Mouse (Mus musculus) embryonic facial prominence, embryonic 13.5 days (tissue): ENCODE data around the gene Nupr1. TPM values are rescaled to one million over a fixed set of nuclear protein-coding genes. Genes with fewer than 3 reads are reported as not detected.
"Not testable (repeated sequence)": the region's sequence is repeated elsewhere in the genome, so short reads cannot be mapped to it uniquely, and the experiment has no call there.

ENCODE experiments used
- ATAC-seq: fragments of 200-750 bp; cut with Nextera tagmentation; 2 replicates; pipeline ENCODE4 v1.8.0; 2017; ENCODE audit warnings: low read depth; ENCODE audit not compliant: insufficient number of reproducible peaks, insufficient read depth, low FRiP score, low TSS enrichment
- H3K27ac ChIP-seq: fragments of 300-500 bp; sonication (generic); 2 replicates; pipeline ENCODE4 v1.5.1; 2015; ENCODE audit warnings: moderate library complexity, mild to moderate bottlenecking, inconsistent platforms
- H3K27me3 ChIP-seq: fragments of 300-500 bp; sonication (generic); 2 replicates; pipeline ENCODE4 v1.6.1; 2015; ENCODE audit warnings: mild to moderate bottlenecking, inconsistent platforms
- H3K36me3 ChIP-seq: fragments of 300-500 bp; sonication (generic); 2 replicates; pipeline ENCODE4 v1.6.1; 2015; ENCODE audit warnings: mild to moderate bottlenecking, inconsistent platforms
- H3K4me1 ChIP-seq: fragments of 300-500 bp; sonication (generic); 2 replicates; pipeline ENCODE4 v1.6.1; 2015; ENCODE audit warnings: inconsistent platforms
- H3K4me2 ChIP-seq: fragments of 300-500 bp; sonication (generic); 2 replicates; pipeline ENCODE4 v1.6.1; 2015; ENCODE audit warnings: moderate library complexity, mild to moderate bottlenecking, inconsistent platforms
- H3K4me3 ChIP-seq: fragments of 300-500 bp; sonication (generic); 2 replicates; pipeline ENCODE4 v1.5.1; 2015; ENCODE audit warnings: mild to moderate bottlenecking, inconsistent platforms
- H3K9ac ChIP-seq: fragments of 300-500 bp; sonication (generic); 2 replicates; pipeline ENCODE4 v1.6.1; 2015; ENCODE audit warnings: mild to moderate bottlenecking, inconsistent platforms
- H3K9me3 ChIP-seq: fragments of 300-500 bp; sonication (generic); 2 replicates; pipeline ENCODE4 v1.6.1; 2016; ENCODE audit warnings: inconsistent platforms
- WGBS: fragments of 180-500 bp; shearing (Covaris S2); methylation state at CpG from one replicate; pipeline ENCODE4 v1.1.7; 2015; ENCODE audit warnings: mixed read lengths; 5-methylcytosine and 5-hydroxymethylcytosine counted together
- polyA plus RNA-seq: library from polyadenylated mRNA; unstranded; fragments of >200 nt; fragmentation: Nextera tagmentation; extraction: Ambion mirVana; gene quantifications from 2 replicates; pipeline ENCODE4 v1.2.1, GENCODE M21; 2015

The Nupr1 gene
- polyA plus RNA-seq, 1 experiment from 2014 or later = 5.5 TPM

- Histone ChIP-seq H3K27me3 (no peaks in the 10 kb centered on the region), H3K9ac (0 out of 2 replicates have a peak overlapping the region, but pooled peaks have one; percentile 1), H3K9me3 (no peaks in the 10 kb centered on the region), H3K36me3 (peaks cover 40% of the 10 kb centered on the region), H3K4me3 (no peak overlapping the region), H3K4me1 (no peaks in the 10 kb centered on the region), H3K27ac (no peak overlapping the region), H3K4me2 (no peak overlapping the region)
- ATAC-seq = no peak
- WGBS = 65% methylated on average over 8 of the region's 8 CpGs
Measured at GRCm38 (mm10) chr7:126663646-126664045, 33.0 kb upstream of the Nupr1 start.

- Histone ChIP-seq H3K36me3 (peaks cover 19% of the 10 kb centered on the region), H3K4me2 (no peak overlapping the region), H3K4me3 (no peak overlapping the region), H3K27ac (no peak overlapping the region), H3K9me3 (no peaks in the 10 kb centered on the region), H3K27me3 (no peaks in the 10 kb centered on the region), H3K9ac (no peak overlapping the region), H3K4me1 (no peaks in the 10 kb centered on the region)
- no peak for ATAC-seq
- WGBS = 78% methylated on average over 3 of the region's 3 CpGs
Measured at GRCm38 (mm10) chr7:126659771-126660170, 29.1 kb upstream of the Nupr1 start.

- Histone ChIP-seq H3K4me2 (no peak overlapping the region), H3K36me3 (peaks cover 6% of the 10 kb centered on the region; the same call in 1 of the 2 replicates), H3K9me3 (no peaks in the 10 kb centered on the region), H3K9ac (no peak overlapping the region), H3K4me3 (no peak overlapping the region), H3K27me3 (no peaks in the 10 kb centered on the region), H3K4me1 (no peaks in the 10 kb centered on the region), H3K27ac (no peak overlapping the region)
- no peak for ATAC-seq
- WGBS = 80% methylated on average over 1 of the region's 1 CpGs
Measured at GRCm38 (mm10) chr7:126657522-126657921, 26.9 kb upstream of the Nupr1 start.

GRCm38 (mm10) chr7:126655695-126656094 lies 25.0 kb upstream of the Nupr1 start:
- 92% methylated on average over 3 of the region's 3 CpGs for WGBS
- Histone ChIP-seq H3K36me3 (no peaks in the 10 kb centered on the region), H3K27ac (no peak overlapping the region), H3K9me3 (no peaks in the 10 kb centered on the region), H3K4me3 (no peak overlapping the region), H3K27me3 (no peaks in the 10 kb centered on the region), H3K4me1 (no peaks in the 10 kb centered on the region), H3K9ac (no peak overlapping the region), H3K4me2 (no peak overlapping the region)
- ATAC-seq = no peak

GRCm38 (mm10) chr7:126653991-126654390 lies 23.3 kb upstream of the Nupr1 start:
- H3K9me3 ChIP-seq = no peaks in the 10 kb centered on the region
- WGBS = 84% methylated on average over 2 of the region's 2 CpGs
- peaks cover 7% of the 10 kb centered on the region for H3K4me1 ChIP-seq
- no peak for ATAC-seq
- H3K27me3 ChIP-seq = no peaks in the 10 kb centered on the region
- no peak overlapping the region for H3K27ac ChIP-seq
- H3K36me3 ChIP-seq = no peaks in the 10 kb centered on the region
- H3K9ac ChIP-seq = no peak overlapping the region
- no peak overlapping the region for H3K4me2 ChIP-seq
- no peak overlapping the region for H3K4me3 ChIP-seq

- no peak for ATAC-seq
- no peaks in the 10 kb centered on the region for H3K9me3 ChIP-seq
- H3K36me3 ChIP-seq = no peaks in the 10 kb centered on the region
- H3K9ac ChIP-seq = no peak overlapping the region
- no peak overlapping the region for H3K4me3 ChIP-seq
- no peak overlapping the region for H3K4me2 ChIP-seq
- H3K27me3 ChIP-seq = no peaks in the 10 kb centered on the region
- H3K4me1 ChIP-seq = peaks cover 7% of the 10 kb centered on the region
- WGBS = 85% methylated on average over 2 of the region's 2 CpGs
- no peak overlapping the region for H3K27ac ChIP-seq
Measured at GRCm38 (mm10) chr7:126650852-126651251, 20.2 kb upstream of the Nupr1 start.

GRCm38 (mm10) chr7:126649231-126650051 lies 18.8 kb upstream of the Nupr1 start, which contains the start of gene Sgf29:
Sgf29 (plus strand) TSS chr7:126649309.
- no peaks in the 10 kb centered on the region for H3K9me3 ChIP-seq
- peak within 1 kb of the TSS; percentile 79 for H3K4me2 ChIP-seq
- H3K9ac ChIP-seq = peak within 1 kb of the TSS; percentile 80
- no peaks in the 10 kb centered on the region for H3K36me3 ChIP-seq
- no peaks in the 10 kb centered on the region for H3K27me3 ChIP-seq
- H3K27ac ChIP-seq = peak within 1 kb of the TSS; percentile 94
- 1% methylated on average over 57 of the region's 57 CpGs for WGBS
- H3K4me1 ChIP-seq = peaks cover 7% of the 10 kb centered on the region
- ATAC-seq = peak; percentile 94
- H3K4me3 ChIP-seq = peak within 1 kb of the TSS; percentile 61

- no peaks in the 10 kb centered on the region for H3K36me3 ChIP-seq
- peaks cover 7% of the 10 kb centered on the region for H3K4me1 ChIP-seq
- H3K9me3 ChIP-seq = no peaks in the 10 kb centered on the region
- H3K9ac ChIP-seq = no peak overlapping the region
- H3K4me3 ChIP-seq = peak overlapping the region; percentile 61
- 84% methylated on average over 4 of the region's 4 CpGs for WGBS
- H3K27ac ChIP-seq = no peak overlapping the region
- H3K4me2 ChIP-seq = peak overlapping the region; percentile 79
- ATAC-seq = no peak
- H3K27me3 ChIP-seq = no peaks in the 10 kb centered on the region
Measured at GRCm38 (mm10) chr7:126648486-126648885, 17.8 kb upstream of the Nupr1 start.

GRCm38 (mm10) chr7:126645708-126646107 lies 15.0 kb upstream of the Nupr1 start:
- H3K36me3 ChIP-seq = no peaks in the 10 kb centered on the region
- no peak overlapping the region for H3K9ac ChIP-seq
- no peak for ATAC-seq
- no peaks in the 10 kb centered on the region for H3K9me3 ChIP-seq
- WGBS = 44% methylated on average over 5 of the region's 5 CpGs
- H3K4me2 ChIP-seq = no peak overlapping the region
- H3K27ac ChIP-seq = no peak overlapping the region
- H3K4me3 ChIP-seq = no peak overlapping the region
- no peaks in the 10 kb centered on the region for H3K27me3 ChIP-seq
- H3K4me1 ChIP-seq = peaks cover 7% of the 10 kb centered on the region

- no peak overlapping the region for H3K4me2 ChIP-seq
- no peak overlapping the region for H3K4me3 ChIP-seq
- no peaks in the 10 kb centered on the region for H3K36me3 ChIP-seq
- H3K27me3 ChIP-seq = no peaks in the 10 kb centered on the region
- H3K9ac ChIP-seq = no peak overlapping the region
- H3K4me1 ChIP-seq = peaks cover 2% of the 10 kb centered on the region
- H3K9me3 ChIP-seq = no peaks in the 10 kb centered on the region
- ATAC-seq = no peak
- H3K27ac ChIP-seq = no peak overlapping the region
Measured at GRCm38 (mm10) chr7:126644914-126645313, 14.3 kb upstream of the Nupr1 start.

- no peak for ATAC-seq
- Histone ChIP-seq H3K27me3 (no peaks in the 10 kb centered on the region), H3K36me3 (no peaks in the 10 kb centered on the region), H3K9ac (no peak overlapping the region), H3K4me3 (no peak overlapping the region), H3K4me1 (no peaks in the 10 kb centered on the region; the same call in 1 of the 2 replicates), H3K27ac (no peak overlapping the region), H3K9me3 (no peaks in the 10 kb centered on the region), H3K4me2 (no peak overlapping the region)
- WGBS = 63% methylated on average over 3 of the region's 3 CpGs
Measured at GRCm38 (mm10) chr7:126644345-126644744, 13.7 kb upstream of the Nupr1 start.

- 69% methylated on average over 3 of the region's 3 CpGs for WGBS
- not testable (repeated sequence) for H3K27ac ChIP-seq, ATAC-seq, H3K36me3 ChIP-seq, H3K4me3 ChIP-seq, H3K9me3 ChIP-seq, H3K4me2 ChIP-seq, H3K27me3 ChIP-seq, H3K4me1 ChIP-seq, H3K9ac ChIP-seq
Measured at GRCm38 (mm10) chr7:126643244-126643617, 12.6 kb upstream of the Nupr1 start.
